Mouse (Mus musculus) thymus, postnatal 0 days (tissue): ENCODE measurements around the gene Kdm2a. TPM values are rescaled to one million over a fixed set of nuclear protein-coding genes. Genes with fewer than 3 reads are reported as not detected.

ENCODE experiments used
- polyA plus RNA-seq: library from polyadenylated mRNA; unstranded; fragments of >200 nt; fragmentation: Nextera tagmentation; extraction: Ambion mirVana; gene quantifications from 2 replicates; pipeline ENCODE4 v1.2.1, GENCODE M21; 2015

The Kdm2a gene
- polyA plus RNA-seq, 1 experiment from 2014 or later, result 26.0 TPM

Other genes starting within 250 kb of the Kdm2a start
- 184 and 207 TPM in 2 replicates for gene Coro1b, start 249.7 kb downstream of the Kdm2a start, polyA plus RNA-seq
- 929 and 954 TPM in 2 replicates for gene Ptprcap, start 244.7 kb downstream of the Kdm2a start, polyA plus RNA-seq
- 36.4 and 41.8 TPM in 2 replicates for gene Rps6kb2, start 234.9 kb downstream of the Kdm2a start, polyA plus RNA-seq
- 6.8 and 10.4 TPM in 2 replicates for gene Carns1, start 222.8 kb downstream of the Kdm2a start, polyA plus RNA-seq
- gene Tbc1d10c, start 207.0 kb downstream of the Kdm2a start, polyA plus RNA-seq, result 322 and 323 TPM in 2 replicates
- 995 and 1,030 TPM in 2 replicates for gene Ppp1ca, start 206.2 kb downstream of the Kdm2a start, polyA plus RNA-seq
- gene Rad9a, start 196.6 kb downstream of the Kdm2a start, polyA plus RNA-seq, result 29.8 and 33.2 TPM in 2 replicates
- 2.1 and 2.5 TPM in 2 replicates for gene Clcf1, start 184.0 kb downstream of the Kdm2a start, polyA plus RNA-seq
- not detected in 2 replicates for gene AC109138.7, start 183.9 kb downstream of the Kdm2a start, polyA plus RNA-seq
- 41.2 and 44.3 TPM in 2 replicates for gene Pold4, start 166.4 kb downstream of the Kdm2a start, polyA plus RNA-seq
- 9.4 and 10.1 TPM in 2 replicates for gene Ssh3, start 129.1 kb downstream of the Kdm2a start, polyA plus RNA-seq
- gene Ankrd13d, start 115.1 kb downstream of the Kdm2a start, polyA plus RNA-seq, result 9.8 and 12.2 TPM in 2 replicates
- gene Grk2, start 92.1 kb downstream of the Kdm2a start, polyA plus RNA-seq, result 64.3 and 81.3 TPM in 2 replicates
- gene Rhod, start 41.1 kb upstream of the Kdm2a start, polyA plus RNA-seq, result 6.6 and 7.7 TPM in 2 replicates
- gene Syt12, start 79.2 kb upstream of the Kdm2a start, polyA plus RNA-seq, result 0.82 and 1.5 TPM in 2 replicates
- gene 2010003K11Rik, start 100.3 kb upstream of the Kdm2a start, polyA plus RNA-seq, result not detected in 2 replicates
- gene Pcx, start 112.2 kb upstream of the Kdm2a start, polyA plus RNA-seq, result 5.2 and 5.3 TPM in 2 replicates
- 1.4 and 1.8 TPM in 2 replicates for gene Lrfn4, start 217.4 kb upstream of the Kdm2a start, polyA plus RNA-seq
- 51.0 and 51.9 TPM in 2 replicates for gene Rce1, start 227.4 kb upstream of the Kdm2a start, polyA plus RNA-seq